Mouse (Mus musculus): Measurements from ENCODE around the gene Uggt1.

DNA sequence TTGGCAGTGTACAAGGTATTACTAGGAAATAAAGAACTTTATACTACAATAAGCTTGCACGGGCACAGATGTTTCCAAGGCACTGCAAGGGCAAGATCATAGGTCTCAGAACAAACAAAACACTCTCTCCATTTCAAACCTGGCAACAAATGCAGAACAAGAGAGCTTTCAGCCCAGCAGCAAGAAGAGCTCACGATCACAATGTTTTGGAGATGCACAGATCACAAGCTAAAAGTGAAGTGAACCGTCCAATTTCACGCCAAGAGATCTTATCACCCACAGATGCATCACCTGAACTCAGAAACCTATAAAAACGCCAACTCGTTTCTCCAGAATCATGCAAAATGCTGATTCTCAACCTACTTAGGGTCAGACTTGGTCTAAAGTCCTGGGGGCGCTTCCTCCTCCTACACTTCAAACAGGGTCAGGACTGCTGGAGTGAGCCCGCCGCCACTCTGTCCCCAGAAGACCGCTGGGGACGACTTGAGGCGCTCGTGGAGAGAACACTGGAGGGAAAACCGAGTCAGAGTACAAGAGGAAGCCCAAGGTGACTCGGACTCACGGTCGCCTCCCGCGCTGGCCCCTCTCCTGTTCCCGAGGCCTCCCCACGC lies 968 bp downstream of the Uggt1 start:
- no peak for TF ChIP-seq CTCF (IDR thresholded peaks at IDR 0.05; ENCODE audit: low read depth, low read length)
- no peak for TF ChIP-seq EP300 (IDR thresholded peaks at IDR 0.05; ENCODE audit: insufficient read depth, low read depth, low read length)
- TF ChIP-seq POLR2A (IDR thresholded peaks at IDR 0.05; ENCODE audit: insufficient read depth, low read length), result no peak
